Mouse (Mus musculus) cerebellum, postnatal 36 days (tissue): ENCODE measurements around the gene Man1a2.
A peak's percentile ranks its signal among the peaks of the same experiment; 100 is the strongest.

Source experiments
- DNase-seq, 2 experiments: peaks; one replicate each; pipeline ENCODE4 v3.0.0; 2021 to 2022; ENCODE audit warnings: mixed read lengths in 2 of 2

The Man1a2 gene

DNA sequence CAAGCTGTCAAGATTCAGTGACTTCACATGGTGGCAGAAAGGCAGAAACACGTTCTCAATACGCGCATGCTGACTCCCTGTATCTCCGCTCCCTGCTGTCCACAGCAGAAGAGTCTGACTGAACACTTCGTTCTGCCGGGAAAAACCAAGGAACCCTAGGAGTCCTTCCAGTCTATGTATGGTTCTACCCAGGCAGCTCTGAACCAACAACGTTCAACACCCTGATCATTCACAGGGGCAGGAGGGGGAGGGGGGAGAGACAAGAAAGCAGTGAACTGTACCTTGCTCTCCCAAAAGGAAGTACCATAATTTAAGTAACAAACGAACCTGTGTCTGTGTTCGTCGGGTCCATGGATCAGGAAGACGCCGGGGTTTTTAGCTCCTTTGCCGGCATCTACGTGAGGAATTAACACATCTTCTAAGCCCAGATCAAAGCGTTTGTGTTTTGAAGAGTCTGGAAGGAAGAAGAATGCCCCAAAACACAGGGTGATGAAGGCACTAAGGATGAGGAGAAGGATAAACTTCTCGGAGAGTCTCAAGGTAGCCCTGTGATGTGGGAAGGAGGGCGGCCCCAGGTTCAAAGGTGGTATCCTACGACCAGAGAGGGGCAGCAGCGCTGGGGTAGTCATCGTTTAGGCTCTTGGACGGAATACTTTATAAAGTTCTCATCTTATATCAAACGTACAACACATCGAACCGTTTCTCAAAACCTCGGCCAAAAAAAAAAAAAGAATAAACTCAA, 898 bp downstream of the Man1a2 start:
- peak; percentile 31 to 41 for DNase-seq

DNA sequence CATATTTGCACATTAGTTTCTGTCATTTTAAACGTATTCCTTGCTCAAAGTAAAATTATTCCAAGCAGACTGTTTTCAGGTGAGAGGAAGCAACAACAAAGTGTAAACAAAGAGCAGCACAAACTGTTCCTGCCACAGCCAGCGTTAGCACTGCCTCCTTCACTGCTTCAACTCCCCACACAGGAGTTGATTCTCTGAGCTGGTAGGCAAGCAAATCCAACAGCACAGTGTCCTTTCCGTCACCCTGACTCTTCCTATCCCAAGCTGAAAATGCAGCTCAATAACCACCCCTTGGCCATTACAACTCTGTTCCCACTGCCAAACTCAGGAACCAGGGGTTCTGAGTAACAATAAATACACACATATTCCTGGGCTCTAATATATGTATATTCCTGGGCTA, 2.5 kb downstream of the Man1a2 start:
- no peak for DNase-seq

DNA sequence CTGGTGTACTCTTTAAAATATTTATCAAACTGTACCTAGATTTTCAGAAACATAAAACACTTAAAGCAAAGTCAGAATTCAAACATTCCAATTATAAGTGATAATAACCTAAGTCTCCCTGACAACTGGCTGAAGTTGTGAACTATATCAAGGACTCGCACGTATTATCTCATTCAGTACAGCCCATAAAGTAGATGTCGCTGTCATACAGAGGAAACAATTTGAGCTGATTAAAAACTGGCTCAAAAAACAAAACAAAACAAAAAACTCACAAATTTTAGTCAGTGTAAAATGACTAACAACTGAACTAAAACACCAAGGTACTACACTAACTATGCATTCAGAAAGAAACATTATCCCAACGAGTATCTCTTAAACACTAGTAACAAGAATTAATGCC, 3.0 kb downstream of the Man1a2 start:
- no peak for DNase-seq

DNA sequence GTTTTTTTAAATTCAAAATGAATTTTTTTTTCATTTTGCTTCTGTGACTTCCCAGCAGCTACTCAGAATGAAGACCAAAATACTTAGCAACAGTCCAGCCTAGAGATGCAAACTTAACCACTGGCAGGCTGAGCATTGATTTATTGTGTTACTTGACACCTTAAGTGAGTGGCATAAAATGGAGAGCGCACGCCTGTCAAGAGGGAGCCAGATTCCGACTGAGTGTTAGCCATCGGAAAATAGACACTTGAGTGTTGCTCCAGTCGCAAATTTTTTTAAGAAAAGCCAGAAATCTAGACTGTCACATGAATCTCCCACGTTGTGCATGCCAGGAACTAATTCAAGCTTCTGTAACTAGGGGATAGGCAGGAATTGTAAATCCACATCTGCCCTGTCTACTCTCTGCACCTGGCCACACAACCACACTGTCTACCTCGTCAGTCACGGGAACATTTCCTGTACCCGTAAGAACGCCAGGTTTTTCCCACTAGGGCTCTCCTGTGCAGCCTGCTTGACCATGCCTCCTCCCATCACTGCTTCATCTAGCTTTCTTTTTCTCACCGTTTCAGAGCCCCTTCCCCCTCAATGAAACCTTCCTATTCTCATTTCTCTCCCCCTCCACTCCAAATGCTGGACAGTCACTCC, 3.7 kb downstream of the Man1a2 start:
- DNase-seq: no peak

DNA sequence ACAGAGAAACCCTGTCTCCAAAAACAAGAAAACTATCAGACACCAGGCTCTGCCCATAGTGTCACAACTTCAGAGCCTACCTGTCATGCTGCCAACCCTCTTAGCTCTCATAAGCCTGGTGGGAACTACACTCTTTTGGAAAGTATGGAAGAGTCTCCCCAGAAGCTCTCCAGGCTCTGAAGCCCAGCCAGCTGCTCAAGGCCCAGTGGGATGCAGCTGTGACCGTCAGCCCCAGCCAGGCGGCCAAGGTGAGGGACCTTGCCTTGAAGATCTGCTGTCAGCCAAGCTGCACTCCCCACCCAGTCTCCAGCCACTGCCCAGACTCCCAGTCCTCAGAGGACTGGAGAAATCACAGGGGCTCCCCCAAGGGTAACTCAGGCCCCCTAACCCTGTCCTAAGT, 5.1 kb downstream of the Man1a2 start:
- no peak for DNase-seq

DNA sequence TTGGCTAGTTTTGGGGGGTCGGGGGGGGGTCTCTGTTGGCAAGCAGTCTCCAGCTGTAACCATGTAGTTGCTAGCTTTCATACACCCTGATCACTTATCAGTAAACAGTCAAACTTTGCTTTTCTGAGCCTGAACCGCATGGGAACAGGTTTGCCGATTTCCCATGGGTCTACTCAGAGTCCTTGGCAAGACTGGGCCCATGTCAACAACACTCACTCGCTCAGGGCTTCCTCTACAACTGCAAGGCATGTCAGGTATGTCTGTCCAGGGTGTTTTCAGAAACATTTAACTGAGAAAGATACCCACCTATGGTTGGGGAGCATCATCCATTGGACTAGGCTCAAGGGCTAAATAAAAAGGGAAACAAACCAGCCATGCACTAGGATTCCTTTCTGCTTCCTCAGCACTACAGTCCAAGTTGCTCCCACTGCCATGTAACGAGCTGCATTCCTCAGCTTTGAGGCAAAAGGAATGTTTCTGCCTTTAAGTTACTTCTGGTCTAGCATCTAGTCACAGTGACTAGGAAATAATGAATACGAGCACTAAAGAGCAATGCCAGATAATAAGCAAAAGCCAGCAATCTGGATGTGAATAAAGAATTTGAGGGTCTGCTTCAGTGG, 6.2 kb downstream of the Man1a2 start:
- DNase-seq: no peak

DNA sequence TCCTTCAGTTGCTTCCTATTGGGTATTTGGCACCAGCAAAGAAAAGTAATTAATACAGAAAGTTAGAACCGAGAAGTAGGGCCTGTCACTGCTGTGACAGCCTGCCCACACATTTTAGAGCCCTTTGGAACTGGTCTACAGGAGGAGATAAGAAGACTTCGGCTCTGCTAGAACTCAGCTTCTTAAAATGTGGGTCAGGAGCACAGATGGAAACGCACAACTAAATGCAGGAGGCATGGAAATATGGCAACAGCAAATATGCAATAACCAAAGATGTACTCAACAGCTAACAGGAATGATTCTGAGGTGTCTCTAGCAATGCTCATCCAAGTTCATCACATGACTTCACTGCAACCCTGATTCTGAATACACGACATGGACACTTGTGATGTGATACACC, 10.2 kb downstream of the Man1a2 start:
- no peak for DNase-seq

DNA sequence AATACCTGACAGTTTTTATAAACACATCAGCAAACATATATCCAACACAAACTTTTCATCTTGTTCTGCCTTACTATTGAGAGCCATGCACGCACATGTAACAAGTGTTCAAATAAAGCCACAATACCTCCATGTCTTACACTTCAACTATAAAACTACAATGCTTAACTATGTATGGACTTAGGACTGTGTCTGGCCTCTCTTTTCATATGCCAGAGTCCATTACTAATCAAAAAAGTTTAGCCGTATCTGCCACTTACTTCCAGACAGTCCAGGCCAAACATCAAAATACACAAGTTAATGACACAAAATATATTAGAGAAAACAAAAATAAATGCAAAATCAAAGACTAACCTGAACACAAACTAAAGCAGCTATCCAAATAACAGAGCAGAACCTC, 14.9 kb downstream of the Man1a2 start:
- DNase-seq: no peak

DNA sequence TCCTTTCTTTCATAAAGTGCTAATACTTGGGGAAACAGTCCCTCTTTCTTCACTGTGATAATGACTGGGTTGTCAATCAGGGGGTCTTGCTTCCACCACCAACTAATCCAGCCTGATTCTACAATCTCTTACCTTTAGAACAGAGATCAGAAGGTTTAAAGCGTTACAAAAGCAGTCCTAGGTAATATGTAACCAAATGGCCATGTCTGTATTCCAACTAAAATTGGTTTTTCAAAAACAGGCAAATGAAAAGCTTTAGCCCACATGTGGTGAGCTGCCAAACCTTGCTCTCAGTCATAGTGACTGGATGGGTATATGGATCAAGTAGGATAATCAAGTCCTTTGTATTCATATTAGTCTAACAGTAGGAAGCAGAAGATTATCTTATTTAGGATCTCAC, 32.0 kb downstream of the Man1a2 start:
- DNase-seq: no peak

DNA sequence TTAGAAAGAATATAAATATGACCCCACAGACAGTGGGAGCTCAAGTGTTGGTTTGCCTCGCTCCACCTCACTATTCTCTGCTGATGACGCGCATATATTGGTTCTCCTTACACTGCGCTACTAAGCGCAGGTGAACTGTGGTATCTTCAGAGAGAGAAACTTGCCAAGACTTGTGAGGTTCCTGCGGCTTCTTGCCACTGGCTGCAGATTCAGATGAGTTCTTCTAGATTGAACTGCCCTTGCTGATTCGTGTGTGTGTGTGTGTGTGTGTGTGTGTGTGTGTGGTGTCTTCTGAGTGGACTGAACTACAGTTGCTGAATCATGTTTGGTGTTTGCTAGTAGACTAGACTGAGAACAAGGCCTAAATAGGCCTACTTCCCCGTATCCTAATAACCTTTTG, 43.7 kb downstream of the Man1a2 start:
- DNase-seq: no peak

DNA sequence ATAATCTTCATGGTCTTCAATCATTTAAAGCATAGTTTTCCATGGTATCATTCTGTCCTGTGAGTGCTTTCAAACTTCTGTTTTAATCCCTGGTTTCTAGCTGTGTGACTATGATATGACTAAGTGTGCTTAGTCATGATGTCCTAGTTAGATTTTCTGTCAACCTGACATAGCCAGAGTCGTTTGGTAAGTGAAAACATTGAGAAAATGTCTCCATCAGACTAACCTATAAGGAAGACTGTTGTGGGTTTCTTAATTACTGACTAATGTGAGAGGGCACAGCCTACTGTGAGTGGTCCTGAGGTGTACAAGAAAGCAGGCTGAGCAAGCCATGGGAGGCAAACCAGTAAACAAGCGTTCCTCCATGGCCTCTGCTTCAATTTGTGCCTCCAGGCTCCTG, 49.0 kb downstream of the Man1a2 start:
- no peak for DNase-seq

DNA sequence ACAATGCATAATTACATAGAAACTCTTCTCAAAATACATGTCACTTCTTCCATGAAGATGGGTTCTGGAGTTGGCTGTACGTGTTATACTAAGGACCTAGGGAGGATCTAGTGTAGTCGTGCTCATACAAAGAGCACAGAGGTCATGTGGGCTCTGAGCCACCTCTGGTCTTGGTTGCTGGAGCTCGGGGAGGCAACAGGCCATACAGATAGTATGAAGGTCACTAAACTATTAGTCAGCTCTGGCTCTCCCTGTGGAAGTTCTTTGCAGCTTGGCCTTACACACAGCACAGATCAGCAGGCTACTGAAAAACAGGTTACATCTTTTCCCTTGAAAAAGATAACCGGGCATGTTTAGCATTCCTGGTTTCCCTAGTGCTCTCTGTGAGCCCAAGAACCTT, 50.5 kb downstream of the Man1a2 start:
- DNase-seq: no peak

DNA sequence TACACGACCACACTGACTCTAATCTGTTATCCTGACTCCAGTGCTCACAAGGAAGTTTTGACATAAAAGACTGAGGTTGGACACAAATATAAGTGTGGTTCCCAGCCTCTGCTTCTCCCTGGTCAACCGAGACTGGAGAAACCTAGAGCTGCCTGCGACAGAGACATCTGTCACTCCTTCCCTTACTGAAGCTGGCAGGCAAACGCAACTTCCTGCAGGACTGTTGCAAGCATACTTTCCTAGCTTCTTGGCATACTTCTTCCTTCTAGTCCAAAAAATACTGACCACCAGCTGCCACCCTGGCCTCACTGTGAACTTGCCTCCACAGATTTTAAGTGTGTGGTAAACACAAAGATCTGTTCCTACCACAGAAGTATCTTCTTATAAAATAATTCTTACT, 66.8 kb downstream of the Man1a2 start:
- no peak for DNase-seq

DNA sequence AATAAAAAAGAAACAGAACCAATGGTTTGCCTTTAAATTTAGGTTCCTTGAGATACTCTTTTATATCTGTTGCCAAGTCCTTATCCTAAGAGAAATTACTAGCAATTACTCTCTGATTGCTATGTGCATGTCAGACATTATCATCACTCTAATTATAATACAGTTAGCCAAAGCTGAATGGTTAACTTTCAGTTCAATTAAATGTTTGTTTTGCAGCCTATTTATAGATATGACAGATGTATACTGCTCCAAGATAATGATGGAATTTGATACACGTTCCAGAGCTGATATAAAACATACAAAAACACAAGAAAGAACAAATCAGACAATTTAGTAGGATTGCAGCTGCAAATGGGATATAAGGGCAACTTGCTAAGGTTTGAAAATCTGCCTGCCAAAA, 74.4 kb downstream of the Man1a2 start:
- DNase-seq: no peak

DNA sequence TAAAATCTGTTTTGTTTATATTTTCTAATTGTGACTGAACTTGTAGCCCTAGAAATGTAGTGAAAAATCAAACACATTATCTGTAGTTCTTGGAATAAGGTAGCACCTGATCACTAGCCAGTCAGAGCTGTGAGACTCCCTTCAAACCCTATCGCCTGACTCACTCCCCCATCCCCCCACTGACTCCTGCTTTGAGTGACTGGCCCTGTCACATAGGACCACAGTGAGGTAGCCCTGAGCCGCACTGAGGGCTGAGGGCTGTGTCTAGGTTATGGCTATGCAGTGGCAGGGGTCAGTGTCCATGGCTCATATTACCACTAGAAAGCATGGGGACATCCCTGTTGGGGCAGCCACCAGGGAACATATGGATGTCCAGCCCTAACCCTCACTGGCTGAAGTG, 80.8 kb downstream of the Man1a2 start:
- no peak for DNase-seq

DNA sequence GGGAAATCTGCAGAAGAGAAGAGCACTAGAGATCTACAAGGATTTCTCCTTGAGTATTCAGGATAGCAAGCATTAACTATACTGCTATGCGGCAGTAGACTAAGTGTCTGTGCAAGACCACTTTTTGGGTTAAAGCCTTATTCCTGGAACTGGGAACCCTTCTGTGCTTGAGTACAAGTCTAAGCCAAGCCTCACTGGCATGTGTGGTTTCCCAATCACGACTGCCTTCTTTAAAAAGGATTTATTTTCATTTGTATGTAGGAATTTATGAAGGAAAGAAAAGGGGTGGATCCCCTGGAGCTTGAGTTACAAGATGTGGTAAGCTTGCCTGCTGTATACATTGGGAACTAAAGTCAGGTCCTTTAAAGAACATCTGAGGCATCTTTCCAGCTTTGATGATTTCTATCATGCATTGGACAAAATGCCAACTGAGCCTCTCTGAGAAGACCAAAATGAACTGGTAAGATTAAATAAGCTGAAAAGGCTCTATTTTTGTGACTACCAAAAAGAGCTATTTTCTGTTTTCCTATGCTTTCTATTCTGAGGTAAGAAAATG, 86.0 kb downstream of the Man1a2 start:
- no peak for DNase-seq

DNA sequence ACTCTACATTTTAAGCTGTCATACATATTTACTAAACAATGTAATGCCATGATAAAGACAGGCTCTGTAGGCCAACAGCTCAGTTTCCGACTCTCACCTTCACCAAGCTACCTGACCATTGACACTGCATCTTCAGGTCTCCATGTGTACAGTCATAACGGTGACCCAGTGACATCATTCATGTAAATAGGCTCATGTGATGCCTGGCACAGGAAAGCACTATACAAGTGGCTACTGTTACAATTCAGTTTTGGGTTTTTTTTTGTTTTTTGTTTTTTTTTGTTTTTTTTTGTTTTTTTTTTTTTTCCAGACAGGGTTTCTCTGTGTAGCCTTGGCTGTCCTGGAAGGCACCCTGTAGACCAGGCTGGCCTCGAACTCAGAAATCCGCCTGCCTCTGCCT, 94.2 kb downstream of the Man1a2 start:
- no peak for DNase-seq

DNA sequence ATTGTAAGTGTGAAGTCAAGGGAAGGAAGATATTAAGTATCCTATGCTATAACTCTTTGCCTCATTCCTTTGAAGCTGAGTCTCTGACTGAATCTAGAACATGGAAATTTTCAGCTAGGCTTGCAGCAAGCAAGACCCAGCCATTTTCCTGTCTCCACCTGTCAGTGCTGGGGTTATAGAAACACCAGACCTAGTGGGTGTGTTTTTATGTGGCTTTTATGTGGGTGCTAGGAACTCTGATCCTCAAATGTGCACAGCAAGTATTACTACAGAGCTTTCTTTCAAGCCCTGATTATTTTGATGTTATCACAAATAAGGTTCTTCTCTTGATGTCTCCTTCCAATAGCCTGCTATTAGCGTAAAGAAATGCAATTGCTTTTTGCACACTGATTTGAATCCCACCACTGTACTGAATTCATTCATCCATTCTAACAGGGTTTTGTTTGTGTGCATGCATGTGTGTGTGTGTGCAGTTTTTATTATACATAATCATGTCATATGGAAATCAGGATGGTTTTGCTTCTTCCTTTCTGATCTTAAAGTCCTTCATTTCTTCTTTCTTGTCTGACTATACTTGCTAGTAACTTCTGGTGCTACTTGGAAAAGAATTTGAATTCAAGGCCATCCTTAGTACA, 102.5 kb downstream of the Man1a2 start:
- no peak for DNase-seq

DNA sequence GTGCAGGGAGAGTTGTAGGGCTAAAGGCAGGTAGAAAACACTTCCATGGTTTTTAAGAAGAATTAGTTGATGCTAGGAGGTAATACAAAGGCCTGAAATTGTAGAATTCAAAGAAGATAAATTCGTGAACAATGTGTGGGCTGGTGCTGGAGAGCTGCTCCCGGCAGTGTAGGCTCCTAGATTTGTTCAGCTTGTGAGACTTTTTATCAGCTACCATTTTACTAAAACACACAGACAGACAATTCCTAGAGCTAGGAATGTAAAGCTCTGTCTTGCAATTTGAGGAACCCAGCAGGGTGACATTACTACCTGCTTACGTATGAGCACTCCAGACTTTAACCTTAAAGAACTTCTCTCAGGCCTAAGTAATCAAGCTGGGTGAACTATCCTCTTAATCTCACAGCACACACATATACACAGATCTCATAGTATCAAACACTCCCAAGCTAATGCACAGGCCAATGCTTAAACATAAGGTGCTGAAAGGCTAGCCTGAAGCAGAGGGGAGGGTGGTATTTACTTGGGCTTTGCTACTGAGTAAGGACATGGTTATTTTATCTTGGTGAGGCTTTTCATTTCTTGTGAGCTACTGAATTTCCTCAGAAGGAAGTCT, 112.6 kb downstream of the Man1a2 start:
- no peak for DNase-seq

DNA sequence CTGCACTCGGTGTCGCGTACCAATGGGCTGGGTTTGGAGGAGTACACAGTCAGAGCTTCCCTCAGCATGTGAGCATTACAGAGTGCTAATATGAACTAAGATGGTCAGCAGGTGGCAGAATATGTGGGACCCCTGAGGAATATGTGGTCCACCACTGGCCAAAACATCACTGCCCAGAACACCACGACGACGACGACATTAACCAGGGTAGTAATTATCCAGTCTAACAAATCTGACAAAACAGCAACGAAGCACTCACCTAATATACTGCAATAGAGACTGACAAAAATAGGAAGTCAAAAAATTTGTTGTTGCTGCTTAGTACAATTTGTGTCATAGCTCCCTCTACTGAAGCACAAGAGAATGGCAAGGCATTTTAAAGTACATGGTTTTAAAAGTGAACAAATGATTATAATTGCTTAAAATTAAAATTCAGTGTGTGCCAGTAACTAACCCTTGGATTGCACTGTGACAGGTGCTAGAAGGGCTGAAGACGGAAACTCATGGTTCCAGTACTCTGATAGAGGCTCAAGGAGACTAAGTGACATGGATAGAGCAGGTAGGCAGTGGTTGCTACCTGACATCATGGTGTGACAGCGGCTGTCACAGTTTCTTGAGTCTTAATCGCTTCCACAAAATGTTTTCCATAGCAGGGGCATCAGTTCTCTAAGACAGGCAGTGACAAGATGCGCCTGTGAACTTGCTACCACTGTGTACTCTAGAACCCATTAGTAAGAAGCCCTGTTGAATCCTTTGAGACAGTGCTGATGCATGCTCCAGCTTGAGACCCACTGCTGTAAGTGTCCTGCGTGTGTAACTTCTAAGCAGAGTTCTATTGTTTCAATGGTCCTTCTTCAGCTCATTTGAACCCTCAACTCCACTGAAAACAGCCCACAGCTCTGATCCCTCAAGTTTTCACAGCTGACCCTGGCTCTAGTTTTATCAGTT, 116.6 kb downstream of the Man1a2 start:
- DNase-seq: no peak

DNA sequence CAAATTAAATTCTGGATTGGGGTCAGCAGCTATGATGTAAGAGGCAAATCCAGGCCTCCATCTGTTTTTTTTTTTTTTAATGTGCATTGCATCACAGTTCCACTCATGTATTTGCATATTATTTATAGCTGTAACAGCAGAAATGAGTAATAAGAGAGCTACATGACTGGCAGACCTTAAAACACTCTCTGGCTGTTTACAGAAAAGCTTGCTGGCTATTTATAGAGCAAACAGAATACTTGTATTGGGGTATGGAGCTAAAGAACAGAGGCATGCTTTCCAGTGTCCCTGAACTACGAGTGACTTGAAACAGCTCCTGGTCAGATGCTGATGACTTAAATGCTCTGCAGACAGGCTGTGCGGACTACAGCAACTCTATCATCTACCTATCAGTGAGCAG, 121.7 kb downstream of the Man1a2 start:
- no peak for DNase-seq

DNA sequence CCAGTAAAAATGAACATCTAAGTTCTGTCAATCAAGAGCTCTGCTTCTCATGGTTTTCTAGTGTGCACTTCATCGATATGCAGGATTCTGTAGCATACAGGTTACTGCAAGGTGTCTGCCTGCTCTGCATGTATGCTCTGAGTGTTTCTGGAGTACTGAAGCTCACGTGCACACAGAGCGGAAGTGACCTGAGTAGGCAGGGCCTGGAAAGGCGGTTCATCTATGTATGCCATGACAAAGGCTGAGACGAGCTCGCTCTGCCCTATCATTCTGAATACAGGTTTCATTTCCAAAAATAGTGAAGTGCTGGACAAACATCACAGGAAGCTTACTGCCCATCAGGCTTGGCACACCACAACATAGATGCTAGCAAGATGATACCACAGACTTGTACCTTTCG, 122.8 kb downstream of the Man1a2 start:
- no peak for DNase-seq
